Mouse (Mus musculus) heart, postnatal 10 days (tissue): ENCODE measurements around the gene Hist1h2bb. TPM values are rescaled to one million over a fixed set of nuclear protein-coding genes. Genes with fewer than 3 reads are reported as not detected.

Experiments used
- DNase-seq, 2 experiments: peaks; one replicate each; pipeline ENCODE4 v3.0.0; 2021
- intact Hi-C: fragments of 180-260 bp; cut with DNase I; formaldehyde crosslinking; loops from one replicate; pipeline ENCODE4 v1.15.1; 2025
- total RNA-seq, 2 experiments: library from RNA; stranded (reverse); gene quantifications; 2 replicates each; pipeline ENCODE4 v1.2.3; 2021

Hist1h2bb gene
- total RNA-seq, 2 experiments from 2014 or later = 105 to 106 TPM

DNA sequence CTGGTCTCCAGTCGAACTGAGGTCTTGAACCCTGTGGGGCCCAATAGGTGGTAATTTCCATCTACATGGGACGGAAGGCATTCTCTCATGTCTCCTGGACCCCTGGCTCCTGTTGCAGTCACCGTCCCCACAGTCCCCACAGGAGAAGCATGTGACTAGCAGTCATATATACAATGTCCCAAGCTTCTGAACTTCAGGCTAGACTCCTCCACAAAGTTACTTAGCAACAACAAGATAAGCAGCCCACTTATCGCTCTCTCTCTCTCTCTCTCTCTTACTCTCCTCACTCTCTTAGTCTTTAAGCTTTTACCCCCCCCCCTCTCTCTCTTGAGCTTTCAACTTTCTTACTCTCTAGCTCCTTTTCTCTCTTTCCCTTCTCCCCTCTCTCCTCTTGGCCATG, 22.3 kb upstream of the Hist1h2bb start:
- no peak for DNase-seq
- intact Hi-C loops = no loop called here

DNA sequence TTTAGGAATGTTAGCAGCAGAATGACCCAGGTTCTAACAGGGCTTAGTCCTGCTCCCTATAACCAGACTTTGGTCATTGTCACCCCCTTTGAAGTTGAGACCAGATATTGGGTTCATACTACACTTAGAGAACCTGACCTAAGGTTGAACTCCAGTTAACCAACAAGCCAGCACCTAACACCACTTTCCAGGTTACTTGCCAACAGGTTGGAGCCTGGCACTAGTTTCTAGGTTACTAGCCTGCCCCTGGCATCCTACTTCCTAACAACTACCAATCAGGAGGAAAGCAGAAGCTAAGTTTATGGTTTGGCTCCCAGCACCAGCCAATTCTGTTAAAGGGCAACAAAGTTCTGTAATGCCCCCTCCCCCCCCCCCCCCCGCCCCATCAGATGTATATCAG, 21.3 kb upstream of the Hist1h2bb start:
- intact Hi-C loops = no loop called here
- DNase-seq = no peak

DNA sequence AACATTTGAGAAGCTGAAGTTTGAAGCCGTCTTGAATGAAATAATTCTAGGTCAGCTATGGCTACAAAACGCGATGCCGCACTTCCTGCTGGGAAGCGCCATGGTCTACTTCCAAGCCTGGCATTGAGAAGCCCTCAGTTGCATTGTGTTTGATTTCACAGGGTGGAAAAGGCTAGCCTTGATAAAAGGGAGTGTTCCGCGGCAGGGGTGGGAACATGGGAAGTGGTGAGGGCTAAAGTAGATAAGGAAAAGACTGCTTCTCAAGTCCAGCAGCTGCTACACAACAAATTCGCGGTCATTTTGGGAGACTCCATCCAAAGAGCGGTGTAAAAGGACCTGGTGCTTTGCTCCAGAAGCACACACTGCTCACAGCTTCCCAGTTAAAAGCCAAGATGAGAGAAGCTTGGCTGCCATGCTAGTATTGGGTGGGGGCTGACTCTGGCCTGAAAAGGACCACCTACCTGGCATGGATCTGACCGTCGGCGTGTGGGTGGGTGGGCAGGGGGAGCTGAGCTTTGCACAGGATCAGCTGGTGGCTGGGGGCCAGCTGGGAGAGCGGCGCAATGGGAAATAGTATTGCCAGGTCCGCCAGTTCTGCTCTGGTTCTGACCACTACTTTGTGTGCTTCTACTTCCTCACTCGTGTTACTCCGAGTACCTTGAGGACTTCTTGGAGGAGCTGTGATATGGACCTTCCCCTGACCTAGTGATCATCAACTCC, 17.9 kb upstream of the Hist1h2bb start:
- no peak for DNase-seq
- intact Hi-C loops = no loop called here

DNA sequence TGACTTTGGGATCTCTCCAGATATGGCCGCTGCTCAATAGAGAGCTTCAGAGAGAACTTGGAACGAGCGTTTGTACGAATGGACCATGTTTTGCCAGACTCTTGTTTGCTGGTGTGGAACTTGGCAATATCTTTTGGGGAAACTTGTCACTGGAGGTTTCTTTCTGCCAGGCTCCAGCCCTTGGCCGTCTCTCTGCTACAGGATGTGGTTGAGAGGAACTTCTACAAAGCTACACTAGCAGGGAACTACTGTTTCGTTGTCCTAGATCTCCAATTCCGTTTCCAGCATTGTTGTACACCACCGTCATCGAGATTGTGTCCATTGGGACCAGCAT, 17.4 kb upstream of the Hist1h2bb start:
- intact Hi-C loops = no loop called here
- DNase-seq = no peak

DNA sequence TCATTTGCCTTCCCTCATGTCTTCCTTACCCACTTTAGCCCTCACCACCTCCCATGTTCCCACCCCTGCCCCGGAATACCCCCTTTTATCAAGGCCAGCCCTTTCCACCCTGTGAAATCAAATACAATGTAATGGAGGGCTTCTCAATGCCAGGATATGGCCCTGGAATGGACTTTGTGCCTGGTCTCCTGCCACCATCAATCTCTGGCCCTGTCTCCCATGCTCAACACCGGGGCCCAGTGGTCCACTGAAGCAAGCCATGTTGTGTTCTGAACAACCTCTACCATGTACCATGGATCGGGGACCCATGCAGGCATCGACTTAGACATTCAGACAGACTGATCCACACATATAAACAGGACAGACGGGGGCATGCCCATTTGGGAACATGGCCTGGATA, 16.8 kb upstream of the Hist1h2bb start:
- intact Hi-C loops = loop anchor here (10.0 kb wide), 1 partner anchor 45 kb away; the partner anchor contains the start of genes Hist1h2ac and Hist1h2bc
- DNase-seq = no peak

DNA sequence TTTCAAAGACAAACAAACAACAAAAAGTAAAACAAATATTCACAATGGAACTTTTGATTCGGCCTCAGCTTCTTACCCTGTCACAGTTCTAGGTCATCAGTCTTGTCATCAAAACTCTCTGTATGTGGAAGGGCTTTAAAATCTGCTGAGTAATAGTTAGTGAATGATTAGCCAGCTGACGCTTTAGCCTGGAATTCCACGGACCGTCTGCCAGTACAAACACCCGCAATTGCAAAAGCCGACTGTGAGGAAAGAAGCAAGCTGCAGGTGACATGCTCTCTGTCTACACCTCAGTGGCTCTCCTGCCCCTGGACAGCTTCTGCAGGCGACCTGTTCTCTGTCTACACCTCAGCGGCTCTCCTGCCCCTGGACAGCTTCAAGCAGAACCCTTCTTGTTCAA, 16.1 kb upstream of the Hist1h2bb start:
- intact Hi-C loops = loop anchor here (10.0 kb wide), 1 partner anchor 46 kb away; the partner anchor contains the start of genes Hist1h2ac and Hist1h2bc
- peak; percentile 41 for DNase-seq

DNA sequence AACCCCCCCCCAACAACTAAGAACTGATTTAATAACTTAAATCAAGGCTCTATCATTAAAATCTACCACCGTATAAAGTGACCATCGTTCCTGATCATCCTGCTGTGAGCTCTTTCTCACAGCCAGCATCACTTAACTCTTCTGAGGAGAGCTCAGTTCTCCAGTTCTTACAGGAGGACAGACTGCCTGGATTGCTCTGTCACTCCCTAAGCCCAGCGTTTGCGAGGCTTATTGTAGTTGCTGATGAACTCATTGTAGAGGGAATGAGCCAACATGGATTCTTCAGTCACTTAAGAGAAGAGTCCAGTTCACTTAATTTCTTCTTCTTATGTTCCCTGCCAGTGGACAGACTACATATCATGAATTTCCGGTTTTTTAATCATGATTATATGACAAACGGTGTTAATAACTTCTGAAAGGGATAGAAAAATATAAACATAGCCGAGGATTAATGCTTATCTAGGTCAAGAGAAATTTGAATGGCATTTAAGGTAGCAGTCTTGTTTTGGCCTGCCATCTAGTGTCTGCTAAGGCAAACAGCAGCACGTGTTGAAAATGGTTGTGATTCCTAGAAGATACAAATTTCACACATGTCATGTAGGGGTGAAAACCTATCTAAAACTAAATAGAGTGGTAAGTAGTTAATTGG, 14.3 kb upstream of the Hist1h2bb start:
- intact Hi-C loops = loop anchor here (1.0 to 10.0 kb wide), 2 partner anchors 31 to 47 kb away; partner anchors contain the start of genes Hist1h2ac and Hist1h2bc
- DNase-seq = peak in 1 of 2 experiments; percentile 57

DNA sequence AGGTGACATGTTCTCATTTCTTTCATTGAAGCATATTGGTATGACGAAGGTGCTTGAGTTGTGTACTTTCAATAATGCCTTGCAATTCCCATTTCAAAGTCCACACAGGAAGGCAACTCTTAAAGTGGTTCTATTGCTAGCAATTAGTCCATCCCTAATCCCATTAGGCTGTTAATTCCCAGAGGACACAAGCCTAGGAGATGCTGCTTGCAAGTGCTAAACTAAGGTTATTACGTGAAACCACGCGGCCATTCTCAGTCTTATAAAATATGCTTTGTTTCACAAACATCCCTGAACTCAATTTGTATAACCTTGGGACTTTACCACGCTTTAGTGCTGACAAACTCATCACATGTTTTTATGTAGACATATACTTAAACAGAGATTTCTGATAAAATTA, 9.4 kb upstream of the Hist1h2bb start:
- DNase-seq = no peak
- intact Hi-C loops = loop anchor here (5.0 to 10.0 kb wide), 3 partner anchors 52 to 305 kb away; partner anchors contain the start of genes Hist1h1e, Hist1h2ac, Hist1h2bc and Hist1h2be

DNA sequence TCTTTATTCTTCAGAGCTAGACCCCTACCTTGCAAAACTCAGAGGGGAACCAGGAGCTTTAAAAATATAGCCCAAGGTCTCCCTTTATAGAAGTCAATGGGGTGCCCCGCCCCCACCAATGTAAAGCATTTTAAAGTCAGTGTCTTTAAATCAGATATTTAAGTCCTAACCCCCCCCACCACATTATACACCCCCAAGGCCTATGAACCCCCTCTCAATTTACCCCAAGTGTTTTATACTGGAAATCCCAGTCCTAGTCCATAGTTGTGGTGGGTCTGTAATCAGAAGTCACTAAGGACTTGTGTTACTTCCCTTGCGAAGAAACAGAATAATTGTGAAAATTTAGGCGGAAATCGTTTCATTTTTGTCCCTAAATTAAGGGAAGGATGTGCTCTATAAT, 8.5 kb upstream of the Hist1h2bb start:
- intact Hi-C loops = loop anchor here (5.0 to 10.0 kb wide), 3 partner anchors 53 to 306 kb away; partner anchors contain the start of genes Hist1h1e, Hist1h2ac, Hist1h2bc and Hist1h2be
- DNase-seq = peak in 1 of 2 experiments; percentile 49

DNA sequence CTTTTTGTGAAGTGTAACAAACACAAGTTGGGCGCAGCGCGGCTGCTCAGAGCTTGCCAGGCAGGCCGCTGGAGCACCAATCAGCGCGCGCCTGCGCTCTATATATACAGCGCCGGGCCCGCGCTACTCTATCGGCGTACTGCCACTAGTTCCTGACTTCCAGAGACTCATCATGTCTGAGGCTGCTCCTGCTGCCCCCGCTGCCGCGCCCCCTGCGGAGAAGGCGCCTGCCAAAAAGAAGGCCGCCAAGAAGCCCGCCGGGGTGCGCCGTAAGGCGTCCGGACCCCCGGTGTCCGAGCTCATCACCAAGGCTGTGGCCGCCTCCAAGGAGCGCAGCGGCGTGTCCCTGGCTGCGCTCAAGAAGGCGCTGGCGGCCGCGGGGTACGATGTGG, 7.9 kb upstream of the Hist1h2bb start, which contains the start of gene Hist1h1c:
TSS of gene Hist1h1c (plus strand) at position 132 of the 392 bp plus-strand sequence.
- DNase-seq = peak; percentile 94 to 96
- intact Hi-C loops = loop anchor here (5.0 to 10.0 kb wide), 3 partner anchors 54 to 306 kb away; partner anchors contain the start of genes Hist1h1e, Hist1h2ac, Hist1h2bc and Hist1h2be

DNA sequence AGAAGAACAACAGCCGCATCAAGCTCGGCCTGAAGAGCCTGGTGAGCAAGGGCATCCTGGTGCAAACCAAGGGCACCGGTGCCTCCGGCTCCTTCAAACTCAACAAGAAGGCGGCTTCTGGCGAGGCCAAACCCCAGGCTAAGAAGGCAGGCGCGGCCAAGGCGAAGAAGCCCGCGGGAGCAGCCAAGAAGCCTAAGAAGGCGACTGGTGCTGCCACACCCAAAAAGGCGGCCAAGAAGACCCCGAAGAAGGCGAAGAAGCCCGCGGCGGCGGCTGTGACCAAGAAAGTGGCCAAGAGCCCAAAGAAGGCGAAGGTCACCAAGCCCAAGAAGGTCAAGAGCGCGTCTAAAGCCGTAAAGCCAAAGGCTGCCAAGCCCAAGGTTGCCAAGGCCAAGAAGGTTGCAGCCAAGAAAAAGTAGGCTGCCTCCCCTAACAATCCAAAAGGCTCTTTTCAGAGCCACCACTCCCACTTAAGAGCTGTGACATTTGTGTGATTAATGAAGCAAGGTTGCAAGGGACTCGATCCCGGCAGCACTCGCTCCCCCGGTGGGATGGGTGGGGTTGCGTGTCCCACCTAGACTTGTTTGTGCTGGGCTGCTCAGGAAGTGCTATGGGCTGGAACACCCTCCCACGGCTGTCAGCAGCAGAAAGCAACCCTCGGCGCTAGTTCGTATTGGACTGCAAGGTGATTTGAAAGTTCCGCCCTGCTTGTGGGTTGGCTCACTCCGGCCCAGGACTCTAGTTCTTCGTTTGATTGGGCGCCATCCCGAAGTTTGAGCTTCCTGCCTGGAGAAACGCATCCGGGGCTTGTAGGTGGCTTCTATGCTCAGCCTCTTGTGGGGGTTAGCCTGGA, 7.2 kb upstream of the Hist1h2bb start:
- peak; percentile 94 to 97 for DNase-seq
- intact Hi-C loops = loop anchor here (5.0 to 10.0 kb wide), 3 partner anchors 54 to 307 kb away; partner anchors contain the start of genes Hist1h1e, Hist1h2ac, Hist1h2bc and Hist1h2be

DNA sequence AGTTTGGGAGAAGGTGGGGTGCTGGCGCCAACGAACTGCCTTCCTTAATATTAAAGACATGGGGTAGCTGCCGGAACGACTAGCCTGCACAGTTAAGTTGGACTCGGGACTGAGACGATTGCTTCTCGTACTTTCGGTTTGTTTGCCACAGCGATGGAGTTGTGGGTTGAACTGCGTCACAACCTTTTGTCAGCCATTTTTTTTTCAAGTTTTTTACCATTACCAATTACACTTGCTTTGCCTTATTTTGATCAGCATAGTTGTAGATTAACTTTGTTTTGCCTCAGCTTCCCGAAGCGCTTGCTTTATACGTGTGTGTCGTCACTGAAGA, 6.6 kb upstream of the Hist1h2bb start:
- DNase-seq = no peak
- intact Hi-C loops = loop anchor here (5.0 to 10.0 kb wide), 6 partner anchors 55 to 1915 kb away; partner anchors contain the start of genes Hist1h1e, Hist1h2ac, Hist1h2af and Hist1h2bc

DNA sequence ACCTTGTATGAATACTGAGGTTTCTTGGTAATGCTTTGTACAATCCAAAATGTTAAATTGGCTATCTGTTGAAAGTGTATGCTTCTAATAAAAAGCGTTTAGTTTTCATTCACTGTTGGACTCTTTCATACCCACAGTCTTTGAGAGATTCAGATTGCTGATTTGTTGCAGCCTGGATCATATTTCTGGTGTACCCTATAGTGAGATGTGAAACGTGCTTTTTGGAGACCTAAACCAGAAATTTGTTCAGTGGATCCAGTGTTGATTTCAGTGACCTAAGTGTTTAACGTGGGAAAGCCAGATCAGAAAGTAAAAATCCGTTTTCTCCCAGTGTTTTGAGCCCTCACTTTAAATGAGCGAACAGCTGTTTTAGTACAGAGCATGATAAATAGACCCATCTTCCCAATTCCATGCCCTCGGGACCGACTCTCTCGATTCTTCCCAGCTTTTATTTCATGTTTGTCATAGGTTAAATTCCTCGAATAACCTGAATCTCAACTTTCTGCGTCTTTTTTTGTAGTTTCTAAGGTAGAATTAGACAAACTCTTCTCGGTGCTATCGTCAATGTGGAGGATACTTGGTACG, 6.2 kb upstream of the Hist1h2bb start:
- DNase-seq = no peak
- intact Hi-C loops = loop anchor here (5.0 to 10.0 kb wide), 3 partner anchors 158 to 1916 kb away; partner anchors contain the start of genes Hist1h2af, Hist1h3g, Hist1h4d and Hist1h4h

DNA sequence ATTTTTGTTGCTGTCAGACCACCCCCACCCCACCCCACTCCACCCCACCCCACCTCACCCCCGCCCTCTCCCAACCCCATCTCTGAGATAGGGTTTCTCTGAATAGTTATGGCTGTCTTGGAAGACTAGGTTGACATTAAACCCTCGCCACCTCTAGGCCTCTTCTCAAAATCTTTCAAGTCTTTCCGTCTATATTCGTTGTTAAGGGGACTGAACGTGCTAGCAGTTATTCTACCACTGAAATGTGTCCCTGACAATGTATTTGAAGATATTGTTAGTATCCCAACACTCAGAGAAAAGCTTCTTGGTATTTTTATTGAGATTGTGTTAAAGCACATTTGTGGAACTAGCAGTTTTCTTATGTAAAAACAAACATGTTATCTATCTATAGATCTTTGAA, 5.6 kb upstream of the Hist1h2bb start:
- intact Hi-C loops = loop anchor here (5.0 to 10.0 kb wide), 3 partner anchors 159 to 1916 kb away; partner anchors contain the start of genes Hist1h2af, Hist1h3g, Hist1h4d and Hist1h4h

DNA sequence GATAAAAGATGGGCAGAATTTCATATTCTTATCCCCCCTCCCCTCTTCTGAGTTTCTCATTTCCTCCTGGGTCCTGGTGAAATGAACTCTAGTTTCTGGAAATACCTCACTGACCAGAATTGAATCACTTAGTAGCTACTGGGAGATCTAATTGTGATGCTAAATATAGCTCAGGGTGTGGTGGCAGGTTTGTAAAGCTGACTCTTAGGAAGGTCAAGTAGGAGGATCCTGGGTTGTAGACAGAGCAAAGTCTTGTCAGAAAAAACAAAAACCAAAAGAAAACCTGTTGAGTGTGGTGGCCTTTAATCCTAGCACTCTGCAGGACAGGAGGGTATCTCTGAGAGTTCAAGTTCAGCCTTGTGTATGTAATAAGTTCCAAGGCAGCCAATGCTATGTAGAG, 4.5 kb upstream of the Hist1h2bb start:
- DNase-seq = no peak
- intact Hi-C loops = loop anchor here (5.0 to 10.0 kb wide), 3 partner anchors 160 to 1917 kb away; partner anchors contain the start of genes Hist1h2af, Hist1h3g, Hist1h4d and Hist1h4h

More for the DNA sequence above, 5.6 kb upstream of the Hist1h2bb start:
- DNase-seq = no peak

DNA sequence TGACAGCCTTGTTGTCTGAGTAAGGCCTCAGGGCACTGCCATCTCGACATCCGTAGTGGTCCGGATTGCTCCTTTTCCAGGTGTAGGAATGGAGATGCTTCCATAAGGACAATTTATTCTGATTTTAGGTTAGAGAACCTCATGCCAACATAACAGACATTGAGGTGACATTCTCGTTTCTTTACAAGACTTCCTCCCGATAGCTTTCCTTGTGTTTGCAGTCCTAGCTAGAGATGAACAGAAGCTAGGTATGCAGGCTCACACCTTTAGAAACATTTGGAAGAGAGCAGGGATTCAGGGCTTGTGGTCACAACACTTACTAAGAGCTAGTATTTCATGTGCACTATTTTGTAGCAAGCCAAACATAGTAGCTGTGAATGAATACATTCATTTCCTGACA, 3.3 kb upstream of the Hist1h2bb start:
- DNase-seq = no peak
- intact Hi-C loops = loop anchor here (5.0 to 10.0 kb wide), 3 partner anchors 161 to 1918 kb away; partner anchors contain the start of genes Hist1h2af, Hist1h3g, Hist1h4d and Hist1h4h

DNA sequence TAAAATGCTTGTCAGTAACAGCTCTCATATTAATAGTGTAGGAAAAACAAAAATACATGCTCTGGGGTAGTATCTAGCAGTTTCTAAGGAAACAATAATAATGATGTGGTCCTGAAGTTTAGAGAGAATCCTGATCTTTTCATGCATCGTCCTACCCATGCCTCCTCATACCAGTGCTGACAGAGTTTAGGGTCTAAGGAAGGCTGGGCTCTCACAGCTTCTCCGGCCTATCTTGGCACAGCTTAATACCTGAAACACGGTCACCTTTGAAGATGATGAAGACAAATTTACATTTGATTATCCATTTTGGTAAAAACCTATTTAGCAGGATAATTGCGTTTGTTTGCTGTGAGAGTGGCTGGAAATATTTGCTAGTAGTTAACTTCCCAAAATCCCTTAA, 2.6 kb upstream of the Hist1h2bb start:
- intact Hi-C loops = loop anchor here (5.0 to 10.0 kb wide), 3 partner anchors 162 to 1919 kb away; partner anchors contain the start of genes Hist1h2af, Hist1h3g, Hist1h4d and Hist1h4h
- no peak for DNase-seq

DNA sequence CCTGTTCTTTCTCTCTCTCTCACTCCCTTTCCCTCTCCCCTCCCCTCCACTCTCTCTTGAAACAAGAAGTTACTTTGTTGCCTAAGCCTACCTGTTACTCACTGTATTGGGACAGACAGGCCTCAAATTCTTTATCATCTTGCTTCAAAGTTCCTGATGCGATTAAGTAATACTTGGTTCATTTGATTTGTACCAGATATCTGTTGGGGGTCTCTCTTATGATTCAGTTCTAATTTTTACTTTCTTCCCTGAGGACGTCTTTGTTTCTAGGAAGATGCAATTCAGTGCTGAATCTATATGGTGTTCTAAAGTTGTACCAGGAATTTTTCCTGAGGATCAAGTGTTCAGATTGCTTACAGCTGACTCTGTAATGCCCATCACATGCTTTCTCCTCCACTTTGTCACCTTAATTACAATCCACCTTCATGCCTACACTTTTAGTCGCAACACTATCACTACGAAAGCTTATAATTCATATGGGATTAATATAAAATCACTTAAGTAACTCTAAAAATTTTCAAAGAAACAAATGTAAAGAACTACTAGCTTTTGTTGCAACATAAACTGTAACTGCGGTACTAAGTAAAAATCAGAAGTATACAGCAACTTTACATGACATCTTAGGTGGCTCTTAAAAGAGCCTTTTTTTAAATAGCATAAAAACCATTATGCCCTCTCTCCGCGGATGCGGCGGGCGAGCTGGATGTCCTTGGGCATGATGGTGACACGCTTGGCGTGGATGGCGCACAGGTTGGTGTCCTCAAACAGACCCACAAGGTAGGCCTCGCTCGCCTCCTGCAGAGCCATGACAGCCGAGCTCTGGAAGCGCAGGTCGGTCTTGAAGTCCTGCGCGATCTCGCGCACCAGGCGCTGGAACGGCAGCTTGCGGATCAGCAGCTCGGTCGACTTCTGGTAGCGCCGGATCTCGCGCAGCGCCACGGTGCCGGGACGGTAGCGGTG, 1.8 kb upstream of the Hist1h2bb start:
- intact Hi-C loops = loop anchor here (5.0 to 10.0 kb wide), 4 partner anchors 162 to 1920 kb away; partner anchors contain the start of genes Hist1h2af, Hist1h2ag, Hist1h2bj and Hist1h3g
- DNase-seq = no peak
